Mouse (Mus musculus) MEL (cell line): ENCODE data around the gene Aldh1b1.

Experiments
- JUND ChIP-seq: IDR thresholded peaks from 2 replicates; pipeline ENCODE4 v1.6.1; 2011; ENCODE audit warnings: low read depth, mild to moderate bottlenecking, improper control_type of control experiment, low read length
- NRF1 ChIP-seq: IDR thresholded peaks from 2 replicates; pipeline ENCODE4 v1.6.1; 2014; ENCODE audit warnings: low read depth, mild to moderate bottlenecking, inconsistent platforms, low read length, improper control_type of control experiment, moderate library complexity; ENCODE audit not compliant: poor library complexity, insufficient read depth, severe bottlenecking
- POLR2A ChIP-seq, 2 experiments: IDR thresholded peaks; 2 replicates each; pipeline ENCODE4 v1.6.1; 2011 to 2012; ENCODE audit warnings: low read length in 2 of 2, mild to moderate bottlenecking in 2 of 2, control low read depth in 1 of 2, improper control_type of control experiment in 1 of 2, low read depth in 1 of 2, moderate library complexity in 1 of 2; ENCODE audit not compliant: control insufficient read depth in 1 of 2, insufficient read depth in 1 of 2, poor library complexity in 1 of 2
- TCF12 ChIP-seq: IDR thresholded peaks from 2 replicates; pipeline ENCODE4 v1.6.1; 2014; ENCODE audit warnings: low read depth, mild to moderate bottlenecking, inconsistent platforms, low read length, improper control_type of control experiment, moderate library complexity

GRCm38 (mm10) chr4:45811250-45811649 is 12.4 kb downstream of the Aldh1b1 start:
- no peak for TF ChIP-seq NRF1
- no peak for TF ChIP-seq POLR2A (IDR thresholded peaks at IDR 0.05; ENCODE audit: control insufficient read depth in 1 of 2, insufficient read depth in 1 of 2, low read depth in 1 of 2, low read length in 2 of 2, poor library complexity in 1 of 2)
- no peak for TF ChIP-seq JUND
- no peak for TF ChIP-seq TCF12
